Mouse (Mus musculus) hindbrain, embryonic 10.5 days (tissue): ENCODE measurements at regions not wholly inside any gene's neighbourhood (a gene's known extent, or its start where the extent isn't known, plus 50 kb on each side); places are given as distances from the start of the nearest gene placed in this dataset.
A peak's percentile ranks its signal among the peaks of the same experiment; 100 is the strongest.

ENCODE experiments used
- DNase-seq: peaks from one replicate; pipeline ENCODE4 v3.0.0-alpha.2; 2017; ENCODE audit warnings: low spot score
- H3K27ac ChIP-seq: fragments of 300-500 bp; sonication (generic); 2 replicates; pipeline ENCODE4 v1.5.1; 2016; ENCODE audit warnings: mild to moderate bottlenecking, moderate library complexity
- H3K27me3 ChIP-seq: fragments of 300-500 bp; sonication (generic); 2 replicates; pipeline ENCODE4 v1.6.1; 2016; ENCODE audit warnings: mild to moderate bottlenecking; ENCODE audit not compliant: poor library complexity, insufficient read depth, severe bottlenecking
- H3K36me3 ChIP-seq: fragments of 300-500 bp; sonication (generic); 2 replicates; pipeline ENCODE4 v1.6.1; 2016; ENCODE audit warnings: mild to moderate bottlenecking, moderate library complexity
- H3K4me1 ChIP-seq: fragments of 300-500 bp; sonication (generic); replicated peaks from 2 replicates; pipeline ENCODE4 v1.6.1; 2016; ENCODE audit warnings: mild to moderate bottlenecking
- H3K4me3 ChIP-seq: fragments of 300-500 bp; sonication (generic); 2 replicates; pipeline ENCODE4 v1.5.1; 2016; ENCODE audit warnings: mild to moderate bottlenecking, moderate library complexity
- H3K9me3 ChIP-seq: fragments of 300-500 bp; sonication (generic); 2 replicates; pipeline ENCODE4 v1.6.1; 2016; ENCODE audit warnings: mild to moderate bottlenecking, moderate library complexity
- WGBS: fragments of 180-500 bp; shearing (Covaris S2); methylation state at CpG from one replicate; pipeline ENCODE4 v1.1.7; 2016; 5-methylcytosine and 5-hydroxymethylcytosine counted together

DNA sequence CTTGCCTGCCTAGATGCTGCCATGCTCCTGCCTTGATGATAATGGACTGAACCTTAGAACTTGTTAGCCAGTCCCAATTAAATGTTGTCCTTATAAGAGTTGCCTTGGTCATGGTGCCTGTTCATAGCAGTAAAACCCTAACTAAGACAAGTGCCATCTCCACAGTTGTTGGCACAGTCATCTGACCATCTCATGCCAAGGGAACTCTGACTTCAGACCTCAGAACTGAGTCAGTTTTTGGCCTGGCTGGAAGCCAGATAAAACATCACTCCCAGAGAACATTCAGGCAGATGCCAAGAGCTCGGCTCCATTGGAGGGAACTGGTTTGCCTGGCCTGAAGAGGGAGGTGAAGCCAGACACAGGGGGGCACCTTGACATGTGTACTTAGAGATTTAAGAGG lies 330.2 kb upstream of the Smim15 start:
- 0 out of 2 replicates have a peak, but pooled peaks cover 3% of the 10 kb centered on the region for H3K9me3 ChIP-seq
- DNase-seq = no peak
- H3K27me3 ChIP-seq = no peaks in the 10 kb centered on the region
- 90% methylated on average over 1 of the region's 1 CpGs for WGBS
- peaks cover 13% of the 10 kb centered on the region for H3K4me1 ChIP-seq
- H3K4me3 ChIP-seq = no peak overlapping the region
- no peaks in the 10 kb centered on the region for H3K36me3 ChIP-seq
- no peak overlapping the region for H3K27ac ChIP-seq

DNA sequence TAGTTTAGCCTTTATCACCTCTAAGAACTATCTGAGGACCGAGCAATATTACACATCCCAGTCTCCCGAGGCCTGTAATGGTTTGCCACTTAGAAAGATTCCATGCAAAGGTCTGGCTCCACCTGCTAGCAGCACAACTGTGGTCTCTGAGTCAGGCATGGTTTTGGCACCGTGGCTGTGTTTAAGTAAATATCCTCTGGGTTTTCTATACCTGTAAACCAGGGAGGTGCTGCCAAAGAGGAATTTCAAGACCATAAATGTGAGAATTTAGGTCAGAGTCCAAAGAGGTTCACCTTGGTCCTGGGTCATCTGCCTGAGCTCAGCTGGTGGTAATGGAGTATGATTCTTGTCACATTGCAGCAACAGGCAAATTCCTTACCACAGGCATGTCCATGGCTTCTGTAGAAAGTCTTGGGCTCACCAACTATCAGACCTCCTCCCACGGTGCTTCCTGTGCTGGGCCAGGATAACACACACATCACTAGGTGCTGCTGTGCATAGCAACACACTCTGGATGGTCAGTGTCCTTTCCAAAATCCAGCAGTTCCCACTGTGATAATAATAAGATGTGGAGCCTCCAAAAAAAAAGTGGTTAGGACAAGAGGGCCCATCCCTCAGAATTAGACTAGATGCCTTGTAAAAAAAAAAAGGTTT lies 332.8 kb upstream of the Smim15 start:
- Histone ChIP-seq H3K27ac (no peak overlapping the region), H3K9me3 (0 out of 2 replicates have a peak, but pooled peaks cover 3% of the 10 kb centered on the region), H3K27me3 (no peaks in the 10 kb centered on the region), H3K4me1 (0 out of 2 replicates have a peak, but pooled peaks cover 7% of the 10 kb centered on the region), H3K36me3 (no peaks in the 10 kb centered on the region), H3K4me3 (no peak overlapping the region)
- DNase-seq = no peak
- WGBS = 89% methylated on average over 4 of the region's 4 CpGs

GRCm38 (mm10) chr13:107710368-107710767 lies 333.9 kb upstream of the Smim15 start:
- H3K4me3 ChIP-seq = no peak overlapping the region
- no peak for DNase-seq
- H3K9me3 ChIP-seq = 0 out of 2 replicates have a peak, but pooled peaks cover 3% of the 10 kb centered on the region
- WGBS = 89% methylated on average over 4 of the region's 4 CpGs
- no peak overlapping the region for H3K27ac ChIP-seq
- H3K4me1 ChIP-seq = 0 out of 2 replicates have a peak, but pooled peaks cover 7% of the 10 kb centered on the region
- no peaks in the 10 kb centered on the region for H3K36me3 ChIP-seq
- H3K27me3 ChIP-seq = no peaks in the 10 kb centered on the region

GRCm38 (mm10) chr13:107709828-107710227 lies 334.4 kb upstream of the Smim15 start:
- Histone ChIP-seq H3K27me3 (no peaks in the 10 kb centered on the region), H3K9me3 (0 out of 2 replicates have a peak, but pooled peaks cover 3% of the 10 kb centered on the region), H3K4me1 (0 out of 2 replicates have a peak, but pooled peaks cover 7% of the 10 kb centered on the region), H3K4me3 (no peak overlapping the region), H3K36me3 (no peaks in the 10 kb centered on the region), H3K27ac (no peak overlapping the region)
- DNase-seq = no peak
- 61% methylated on average over 2 of the region's 2 CpGs for WGBS

GRCm38 (mm10) chr13:107703736-107704135 lies 340.5 kb upstream of the Smim15 start:
- 59% methylated on average over 7 of the region's 7 CpGs for WGBS
- Histone ChIP-seq H3K4me3 (no peak overlapping the region), H3K27ac (no peak overlapping the region; the same call in 1 of the 2 replicates), H3K36me3 (no peaks in the 10 kb centered on the region), H3K9me3 (no peaks in the 10 kb centered on the region), H3K4me1 (peaks cover 26% of the 10 kb centered on the region), H3K27me3 (peaks cover 2% of the 10 kb centered on the region)
- DNase-seq = no peak

DNA sequence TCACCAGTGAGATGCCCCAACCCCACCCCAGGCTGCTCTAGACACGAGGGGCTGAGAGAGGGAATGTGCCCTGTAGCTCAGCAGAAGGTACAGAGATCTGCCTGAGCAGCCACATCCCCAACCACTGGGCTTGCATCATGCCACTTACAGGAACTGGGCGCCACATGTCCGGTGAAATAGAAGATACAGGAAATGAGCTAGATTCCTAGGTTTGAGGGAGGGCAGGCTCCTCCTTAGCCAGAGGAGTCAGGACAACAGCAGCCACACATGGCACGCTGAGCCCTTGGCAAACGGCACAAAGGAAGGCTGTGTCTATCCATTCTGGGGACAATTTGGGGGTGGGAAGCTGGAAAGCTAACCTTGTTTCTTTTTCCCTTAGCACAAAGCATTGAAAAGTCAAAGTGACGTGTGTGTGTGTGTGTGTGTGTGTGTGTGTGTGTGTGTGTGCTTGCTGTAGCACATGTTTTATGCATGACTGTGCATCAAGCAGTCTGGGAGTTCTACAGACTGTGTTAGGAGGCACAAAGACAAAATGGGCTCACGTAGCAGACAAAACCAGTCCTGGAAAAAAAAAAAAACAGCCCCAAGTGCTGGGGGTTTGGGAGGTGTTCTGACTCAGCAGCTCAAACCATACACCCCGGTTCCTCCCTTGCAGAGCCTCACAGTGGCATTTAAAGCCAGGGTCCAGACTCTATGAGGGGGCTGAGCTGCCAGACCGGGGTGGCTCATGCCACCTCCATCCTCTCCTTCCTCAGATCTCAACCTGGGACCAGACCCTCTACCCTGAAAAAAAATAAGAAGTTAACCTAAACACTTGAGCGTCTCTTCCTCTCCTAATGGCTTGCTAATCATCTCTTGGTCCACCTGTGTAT lies 343.7 kb upstream of the Smim15 start:
- Histone ChIP-seq H3K4me1 (peaks cover 26% of the 10 kb centered on the region), H3K27ac (peak overlapping the region; percentile 84), H3K27me3 (peaks cover 2% of the 10 kb centered on the region), H3K36me3 (no peaks in the 10 kb centered on the region), H3K9me3 (no peaks in the 10 kb centered on the region), H3K4me3 (0 out of 2 replicates have a peak overlapping the region, but pooled peaks have one; percentile 11)
- 45% methylated on average over 10 of the region's 10 CpGs for WGBS
- peak; percentile 77 for DNase-seq

DNA sequence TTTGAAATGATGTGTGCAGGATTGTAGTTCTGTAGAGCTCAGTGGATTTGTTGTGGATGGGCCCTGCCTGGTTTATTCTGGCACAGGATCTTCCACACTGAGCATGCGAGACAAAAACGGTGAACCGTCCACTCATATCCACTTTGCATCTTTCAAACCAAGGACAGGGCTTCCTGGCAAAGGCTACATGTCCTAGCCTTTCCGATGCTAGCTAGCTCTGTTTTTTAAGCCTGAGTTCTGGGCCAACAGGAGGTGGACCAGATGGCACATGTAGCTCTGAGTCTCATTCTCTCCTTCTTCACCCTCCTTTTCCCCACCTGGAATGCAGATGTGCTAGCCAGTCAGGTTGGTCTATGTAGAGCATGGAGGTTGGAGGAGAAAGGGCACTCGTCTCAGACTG lies 345.0 kb upstream of the Smim15 start:
- peak overlapping the region; percentile 84 for H3K27ac ChIP-seq

GRCm38 (mm10) chr13:107698345-107698744 lies 345.9 kb upstream of the Smim15 start:
- DNase-seq = no peak
- Histone ChIP-seq H3K27me3 (peaks cover 2% of the 10 kb centered on the region), H3K9me3 (no peaks in the 10 kb centered on the region), H3K27ac (no peak overlapping the region), H3K4me3 (no peak overlapping the region), H3K4me1 (peaks cover 26% of the 10 kb centered on the region), H3K36me3 (no peaks in the 10 kb centered on the region)
- WGBS = 92% methylated on average over 7 of the region's 7 CpGs

More for the DNA sequence above, 345.0 kb upstream of the Smim15 start:
- Histone ChIP-seq H3K9me3 (no peaks in the 10 kb centered on the region), H3K27me3 (peaks cover 2% of the 10 kb centered on the region), H3K36me3 (no peaks in the 10 kb centered on the region), H3K4me3 (no peak overlapping the region), H3K4me1 (peaks cover 26% of the 10 kb centered on the region)
- 83% methylated on average over 5 of the region's 5 CpGs for WGBS
- DNase-seq = no peak

DNA sequence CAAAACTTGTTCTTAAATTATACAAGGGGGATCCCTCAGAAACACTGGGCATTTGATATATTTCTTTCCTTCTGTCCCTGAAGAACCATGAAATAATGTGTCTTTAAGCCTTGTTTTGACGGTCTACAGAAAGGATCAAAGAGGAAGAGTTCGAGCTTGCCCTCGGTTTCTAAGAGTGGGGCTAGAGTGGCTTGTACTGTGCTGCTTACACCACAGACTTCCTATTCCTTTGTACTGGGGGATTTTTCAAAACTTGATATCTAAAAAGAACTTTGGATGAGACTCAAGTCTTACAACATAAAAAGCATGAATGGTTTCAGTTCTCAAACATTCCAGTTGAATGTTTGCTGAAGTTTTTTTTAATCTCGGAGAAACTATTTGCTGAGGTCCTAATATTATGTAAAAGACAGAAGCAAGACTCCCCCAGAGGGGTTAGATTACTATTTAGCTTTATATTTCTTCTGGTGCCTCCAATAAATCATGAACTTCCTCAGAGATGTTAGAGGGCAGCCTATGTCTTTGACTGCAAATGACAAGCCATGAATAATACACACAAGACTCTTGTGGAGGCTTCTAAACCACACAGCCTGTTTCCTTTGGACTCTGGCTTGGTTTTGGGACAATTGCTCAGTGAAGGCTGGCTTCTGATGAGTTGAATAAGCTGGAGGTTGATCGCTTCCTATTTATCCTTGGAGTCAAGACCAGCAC lies 352.0 kb upstream of the Smim15 start:
- peaks cover 10% of the 10 kb centered on the region for H3K4me1 ChIP-seq

DNA sequence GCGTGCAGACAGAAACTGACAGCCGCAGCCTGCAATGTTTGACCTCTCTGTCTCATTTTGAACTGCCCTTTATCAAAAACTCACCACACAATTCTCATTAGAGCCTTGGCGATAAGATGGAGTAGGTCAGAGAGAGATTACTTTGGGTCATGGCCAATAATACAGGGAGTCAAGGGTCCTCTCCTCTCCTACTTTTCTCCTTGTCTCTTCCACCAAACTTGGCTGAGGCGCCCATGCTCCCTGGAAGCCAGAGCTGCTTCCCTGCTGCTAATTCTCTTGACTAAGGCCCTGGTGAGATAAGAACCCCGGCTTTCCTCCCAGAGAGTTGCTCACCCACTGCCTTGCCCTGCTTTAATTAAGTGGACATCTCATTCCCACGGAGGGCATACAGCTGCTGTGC lies 355.3 kb upstream of the Smim15 start:
- DNase-seq = no peak
- Histone ChIP-seq H3K4me1 (peaks cover 18% of the 10 kb centered on the region), H3K27me3 (no peaks in the 10 kb centered on the region), H3K9me3 (no peaks in the 10 kb centered on the region), H3K4me3 (no peak overlapping the region), H3K36me3 (no peaks in the 10 kb centered on the region), H3K27ac (no peak overlapping the region)
- 55% methylated on average over 6 of the region's 6 CpGs for WGBS

More for the DNA sequence above, 352.0 kb upstream of the Smim15 start:
- DNase-seq = no peak
- H3K36me3 ChIP-seq = no peaks in the 10 kb centered on the region
- no peaks in the 10 kb centered on the region for H3K27me3 ChIP-seq
- no peaks in the 10 kb centered on the region for H3K9me3 ChIP-seq
- no peak overlapping the region for H3K4me3 ChIP-seq
- no peak overlapping the region for H3K27ac ChIP-seq
- 91% methylated on average over 5 of the region's 5 CpGs for WGBS

GRCm38 (mm10) chr13:107685231-107685630 lies 359.0 kb upstream of the Smim15 start:
- no peak overlapping the region for H3K27ac ChIP-seq
- 84% methylated on average over 3 of the region's 3 CpGs for WGBS
- no peaks in the 10 kb centered on the region for H3K9me3 ChIP-seq
- no peaks in the 10 kb centered on the region for H3K36me3 ChIP-seq
- DNase-seq = no peak
- peaks cover 35% of the 10 kb centered on the region for H3K4me1 ChIP-seq
- H3K4me3 ChIP-seq = no peak overlapping the region
- H3K27me3 ChIP-seq = no peaks in the 10 kb centered on the region

DNA sequence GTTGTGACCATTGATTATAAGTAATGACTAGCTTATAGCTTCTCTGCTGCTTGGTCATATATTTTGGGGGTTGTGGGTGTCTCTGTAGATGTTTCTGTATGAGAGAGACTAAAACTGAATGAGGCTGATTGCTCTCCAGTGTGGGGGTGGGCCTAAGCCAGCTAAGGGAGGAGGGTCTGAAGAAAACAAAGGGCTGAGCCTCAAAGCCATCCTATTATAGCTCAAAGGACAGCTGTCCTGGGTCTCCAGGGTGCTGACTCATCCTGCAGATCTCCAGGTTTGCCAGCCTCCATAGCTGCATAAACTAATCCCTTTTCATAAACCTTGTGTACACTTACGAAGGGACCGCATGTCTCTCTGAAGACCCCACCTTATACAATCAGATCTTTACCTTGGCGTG lies 360.3 kb upstream of the Smim15 start:
- peaks cover 2% of the 10 kb centered on the region for H3K27me3 ChIP-seq
- H3K36me3 ChIP-seq = no peaks in the 10 kb centered on the region
- DNase-seq = no peak
- peaks cover 27% of the 10 kb centered on the region for H3K4me1 ChIP-seq
- no peaks in the 10 kb centered on the region for H3K9me3 ChIP-seq
- peak overlapping the region; percentile 67 for H3K27ac ChIP-seq
- no peak overlapping the region for H3K4me3 ChIP-seq
- WGBS = 74% methylated on average over 3 of the region's 3 CpGs
